Mouse (Mus musculus): ENCODE results near the gene Synpo2l.
"Not testable (repeated sequence)": the region's sequence is repeated elsewhere in the genome, so short reads cannot be mapped to it uniquely, and the experiment has no call there.

Synpo2l gene

GRCm38 (mm10) chr14:20668154-20668810 lies at the start of gene Synpo2l:
Synpo2l (minus strand) TSS chr14:20668354.
- DNase-seq (ENCODE audit: low spot score) = no peak

- DNase-seq (ENCODE audit: low spot score) = no peak
These were observed 45.7 kb upstream of the Synpo2l start for GRCm38 (mm10) chr14:20713832-20714231.

- no peak for DNase-seq (ENCODE audit: low spot score)
These were observed 40.1 kb upstream of the Synpo2l start for GRCm38 (mm10) chr14:20708239-20708638.

- DNase-seq (ENCODE audit: low spot score) = peak; percentile 80
These were observed 39.3 kb upstream of the Synpo2l start, which contains the start of gene Zswim8 for GRCm38 (mm10) chr14:20707201-20708190. Zswim8 (plus strand) TSS chr14:20707552.

GRCm38 (mm10) chr14:20703461-20703860 lies 35.3 kb upstream of the Synpo2l start:
- not testable (repeated sequence) for DNase-seq (ENCODE audit: low spot score)

GRCm38 (mm10) chr14:20702741-20703381 lies 34.7 kb upstream of the Synpo2l start, which contains the start of gene Chchd1:
Chchd1 (plus strand) TSS chr14:20703006.
- peak; percentile 83 for DNase-seq (ENCODE audit: low spot score)

GRCm38 (mm10) chr14:20702096-20702740 lies 34.1 kb upstream of the Synpo2l start:
- DNase-seq (ENCODE audit: low spot score) = no peak

GRCm38 (mm10) chr14:20701554-20701953 lies 33.4 kb upstream of the Synpo2l start:
- DNase-seq (ENCODE audit: low spot score) = no peak

GRCm38 (mm10) chr14:20700362-20700761 lies 32.2 kb upstream of the Synpo2l start:
- DNase-seq (ENCODE audit: low spot score) = no peak

GRCm38 (mm10) chr14:20698515-20698914 lies 30.4 kb upstream of the Synpo2l start:
- no peak for DNase-seq (ENCODE audit: low spot score)

- no peak for DNase-seq (ENCODE audit: low spot score)
These were observed 28.8 kb upstream of the Synpo2l start for GRCm38 (mm10) chr14:20696986-20697385.

GRCm38 (mm10) chr14:20695761-20696520 lies 27.8 kb upstream of the Synpo2l start:
- no peak for DNase-seq (ENCODE audit: low spot score)

- peak; percentile 69 for DNase-seq (ENCODE audit: low spot score)
These were observed 27.0 kb upstream of the Synpo2l start, which contains the start of gene Fut11 for GRCm38 (mm10) chr14:20694884-20695760. Fut11 (plus strand) TSS chr14:20694968.

- no peak for DNase-seq (ENCODE audit: low spot score)
These were observed 26.2 kb upstream of the Synpo2l start for GRCm38 (mm10) chr14:20694185-20694883.

- no peak for DNase-seq (ENCODE audit: low spot score)
These were observed 25.5 kb upstream of the Synpo2l start for GRCm38 (mm10) chr14:20693589-20694101.

- DNase-seq (ENCODE audit: low spot score) = no peak
These were observed 23.6 kb upstream of the Synpo2l start for GRCm38 (mm10) chr14:20691772-20692171.

GRCm38 (mm10) chr14:20689009-20689408 lies 20.9 kb upstream of the Synpo2l start:
- no peak for DNase-seq (ENCODE audit: low spot score)

GRCm38 (mm10) chr14:20686576-20686975 lies 18.4 kb upstream of the Synpo2l start:
- no peak for DNase-seq (ENCODE audit: low spot score)

GRCm38 (mm10) chr14:20682498-20682897 lies 14.3 kb upstream of the Synpo2l start:
- DNase-seq (ENCODE audit: low spot score) = peak; percentile 29
